Comparison of ENCODE assay signal across 43 mouse cellular contexts in the genomic region with DNA sequence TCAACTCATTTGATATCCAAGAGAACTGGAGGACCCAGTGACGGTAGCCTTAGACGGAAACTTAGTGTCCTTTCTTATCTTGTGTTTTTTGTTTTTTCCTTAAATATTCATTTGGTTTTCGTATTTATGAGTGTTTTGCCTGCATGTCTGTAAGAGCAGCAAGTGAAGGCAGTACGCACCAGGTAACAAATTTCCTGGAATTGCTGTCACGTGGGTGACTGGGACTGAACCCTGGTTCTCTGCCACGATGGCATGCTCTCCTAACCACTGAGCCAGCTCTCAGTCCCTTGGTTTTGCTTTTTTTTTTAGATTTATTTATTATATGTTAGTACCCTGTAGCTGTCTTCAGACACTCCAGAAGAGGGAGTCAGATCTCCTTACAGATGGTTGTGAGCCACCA. TPM values are rescaled to one million over a fixed set of nuclear protein-coding genes. Genes with fewer than 3 reads are reported as not detected.
"Had no signal": no experiment of that assay in that cellular context is flagged by ENCODE, and none has a peak within 500 bp of the region (broad histone marks: within the 10 kb centered on the region; RNA-seq: fewer than 3 reads in every experiment).

No protein-coding gene starts in this region.

- H3K4me2 ChIP-seq: hindbrain, embryonic 14.5 days had no signal

- H3K9ac ChIP-seq: heart, embryonic 12.5 days; heart, embryonic 13.5 days; heart, embryonic 15.5 days; hindbrain, embryonic 12.5 days; hindbrain, embryonic 13.5 days; hindbrain, embryonic 14.5 days; hindbrain, embryonic 15.5 days; intestine, embryonic 15.5 days; kidney, embryonic 15.5 days had no signal

- H3K4me3 ChIP-seq: heart, embryonic 12.5 days; heart, embryonic 15.5 days; hindbrain, embryonic 12.5 days; hindbrain, embryonic 13.5 days; hindbrain, embryonic 15.5 days; intestine, embryonic 15.5 days; kidney, embryonic 15.5 days; layer of hippocampus, adult 2 months had no signal

- H3K27ac ChIP-seq: heart, embryonic 13.5 days; heart, embryonic 15.5 days; hindbrain, embryonic 10.5 days; hindbrain, embryonic 12.5 days; hindbrain, embryonic 13.5 days; hindbrain, embryonic 14.5 days; hindbrain, embryonic 15.5 days; hindbrain, postnatal 0 days; intestine, embryonic 15.5 days; kidney, embryonic 15.5 days; kidney, postnatal 0 days; layer of hippocampus, adult 2 months had no signal

- H3K27me3 ChIP-seq: heart, embryonic 12.5 days; heart, embryonic 13.5 days; heart, embryonic 15.5 days; hindbrain, embryonic 12.5 days; hindbrain, embryonic 15.5 days; intestine, embryonic 15.5 days; kidney, embryonic 15.5 days had no signal

- ATAC-seq: hindbrain, embryonic 16.5 days had no signal

- H3K4me1 ChIP-seq: hindbrain, embryonic 15.5 days had no signal

- DNase-seq: heart, postnatal 10 days; heart, postnatal 14 days; heart, postnatal 36 days; heart, postnatal 4 days; kidney, adult 18-20 months; kidney, adult 9 months; kidney, postnatal 14 days; kidney, postnatal 25 days; kidney, postnatal 4 days; layer of hippocampus, adult 9-11 months; layer of hippocampus, postnatal 36 days had no signal

- H3K9me3 ChIP-seq: heart, embryonic 10.5 days; heart, embryonic 12.5 days; heart, embryonic 13.5 days; heart, embryonic 15.5 days; hindbrain, embryonic 10.5 days; hindbrain, embryonic 12.5 days; hindbrain, embryonic 13.5 days; hindbrain, embryonic 15.5 days; intestine, embryonic 15.5 days; kidney, embryonic 15.5 days had no signal

- H3K36me3 ChIP-seq: heart, embryonic 10.5 days; heart, embryonic 12.5 days; heart, embryonic 13.5 days; heart, embryonic 15.5 days; hindbrain, embryonic 10.5 days; hindbrain, embryonic 12.5 days; hindbrain, embryonic 13.5 days; hindbrain, embryonic 15.5 days; intestine, embryonic 15.5 days; kidney, embryonic 15.5 days had no signal

RNA-seq across cellular contexts. Expression of a gene that starts 1.8 kb away (rescaled TPM):
- total RNA-seq: hematopoietic stem cell, adult 5-6 weeks; hindbrain, postnatal 0 days; layer of hippocampus, adult 18-20 months; layer of hippocampus, adult 2 months; layer of hippocampus, adult 8-10 months; layer of hippocampus, postnatal 10 days; layer of hippocampus, postnatal 14 days; layer of hippocampus, postnatal 25 days; layer of hippocampus, postnatal 36 days; left cerebral cortex, adult 18-20 months had no signal
- polyA plus RNA-seq: heart, embryonic 10.5 days; hindbrain, embryonic 10.5 days; hindbrain, embryonic 11.5 days; hindbrain, embryonic 12.5 days; hindbrain, embryonic 13.5 days; hindbrain, embryonic 14.5 days; hindbrain, embryonic 15.5 days; hindbrain, embryonic 16.5 days; hindbrain, postnatal 0 days; inflammation-experienced regulatory T-cells, adult 6 months; intestine, embryonic 14.5 days; intestine, embryonic 15.5 days; intestine, embryonic 16.5 days; intestine, postnatal 0 days; kidney, embryonic 14.5 days; kidney, embryonic 15.5 days; kidney, embryonic 16.5 days; kidney, postnatal 0 days; large intestine, adult 2 months had no signal

RNA-seq across cellular contexts. Expression of a gene that starts 42.6 kb away (rescaled TPM):
- polyA plus RNA-seq: heart, embryonic 13.5 days; heart, embryonic 14.5 days; heart, embryonic 15.5 days; heart, postnatal 0 days; intestine, postnatal 0 days; kidney, embryonic 14.5 days; kidney, postnatal 0 days; large intestine, adult 2 months had no signal
